Mouse (Mus musculus) mammary gland, adult 2 months (tissue): ENCODE results near the gene Cntn6. TPM values are rescaled to one million over a fixed set of nuclear protein-coding genes. Genes with fewer than 3 reads are reported as not detected.

Experiments used
- polyA plus RNA-seq: library from polyadenylated mRNA; depleted of rRNA; stranded (reverse); fragments of >200 nt; gene quantifications from 2 replicates; pipeline ENCODE4 v1.2.3, GENCODE M21; 2012; ENCODE audit warnings: low replicate concordance; rRNA removed

The Cntn6 gene
- not detected in 2 replicates for polyA plus RNA-seq

GRCm38 (mm10) chr6:104492490-104493431 lies at the start of gene Cntn6:
Gene Cntn6, plus strand, starts transcription at chr6:104492790.

